13 mouse cellular contexts compared by ENCODE assay signal in genomic region chr7:64510526-64511210, GRCm38 (mm10). TPM values are rescaled to one million over a fixed set of nuclear protein-coding genes. Genes with fewer than 3 reads are reported as not detected.
DNase-seq lines count a peak whose midpoint lies in the region; TF ChIP-seq lines count a peak whose summit lies in the region.
"Had no signal": no experiment of that assay in that cellular context is flagged by ENCODE, and none has a peak within 500 bp of the region (broad histone marks: within the 10 kb centered on the region; RNA-seq: fewer than 3 reads in every experiment).

No protein-coding gene starts in this region.

- TF ChIP-seq CTCF in layer of hippocampus, adult 2 months (conservative IDR thresholded peaks at IDR 0.05) = no peak

- no peak for DNase-seq in layer of hippocampus, adult 2 months (ENCODE audit: low spot score in 2 of 2)
- DNase-seq in layer of hippocampus, adult 9-10 months (ENCODE audit: low spot score) = no peak
- peak; percentile 2 for DNase-seq in urinary bladder, postnatal 25 days (ENCODE audit: low spot score)
- DNase-seq in urinary bladder, postnatal 14 days (ENCODE audit: low spot score) = no peak
- DNase-seq in layer of hippocampus, postnatal 10 days (ENCODE audit: low spot score in 2 of 2) = peak; percentile 6 to 14
- DNase-seq in ovary, postnatal 10 days (ENCODE audit: low spot score) = no peak
- no peak for DNase-seq in embryo, embryonic 10.5 days (ENCODE audit: low spot score)
- DNase-seq: adrenal gland, postnatal 10 days; gastrocnemius, postnatal 25 days; kidney, adult 18-20 months; liver, embryonic 13.5 days had no signal

- no peak overlapping the region for H3K4me3 ChIP-seq in layer of hippocampus, adult 2 months
- H3K4me3 ChIP-seq: erythroblast, embryonic 14.5 days; liver, embryonic 13.5 days had no signal

- H3K27ac ChIP-seq in layer of hippocampus, adult 2 months = peak overlapping the region; percentile 39; the same call in 1 of the 2 replicates
- H3K27ac ChIP-seq: liver, embryonic 13.5 days; macrophage had no signal

RNA-seq across cellular contexts. Expression of gene Apba2, which starts 9.2 kb away (rescaled TPM):
- total RNA-seq in layer of hippocampus, adult 2 months (2021) = 100 to 1,000 TPM; 249 to 259 TPM
- total RNA-seq in layer of hippocampus, postnatal 10 days (2021) = 100 to 1,000 TPM; 300 to 305 TPM

Comparison
In these comparisons a context has a peak if more than half of its experiments do, and no peak if none do; other contexts are left out.
1. DNase-seq: peak in urinary bladder, postnatal 25 days (single experiment) and layer of hippocampus, postnatal 10 days (2 of 2); none in layer of hippocampus, adult 2 months (0 of 2), layer of hippocampus, adult 9-10 months (single experiment), urinary bladder, postnatal 14 days (single experiment), ovary, postnatal 10 days (single experiment) and embryo, embryonic 10.5 days (single experiment).